Mouse (Mus musculus) ES-Bruce4 (cell line): ENCODE results near the gene Gm20521.

Source experiments
- CTCF ChIP-seq: IDR thresholded peaks from one replicate; pipeline ENCODE4 v1.8.1; 2011; ENCODE audit warnings: low read depth, low read length
- EP300 ChIP-seq: IDR thresholded peaks from 2 replicates; pipeline ENCODE4 v1.6.1; 2011; ENCODE audit warnings: low read depth, low read length; ENCODE audit not compliant: insufficient read depth
- POLR2A ChIP-seq: IDR thresholded peaks from one replicate; pipeline ENCODE4 v1.8.1; 2011; ENCODE audit warnings: low read length; ENCODE audit not compliant: insufficient read depth

DNA sequence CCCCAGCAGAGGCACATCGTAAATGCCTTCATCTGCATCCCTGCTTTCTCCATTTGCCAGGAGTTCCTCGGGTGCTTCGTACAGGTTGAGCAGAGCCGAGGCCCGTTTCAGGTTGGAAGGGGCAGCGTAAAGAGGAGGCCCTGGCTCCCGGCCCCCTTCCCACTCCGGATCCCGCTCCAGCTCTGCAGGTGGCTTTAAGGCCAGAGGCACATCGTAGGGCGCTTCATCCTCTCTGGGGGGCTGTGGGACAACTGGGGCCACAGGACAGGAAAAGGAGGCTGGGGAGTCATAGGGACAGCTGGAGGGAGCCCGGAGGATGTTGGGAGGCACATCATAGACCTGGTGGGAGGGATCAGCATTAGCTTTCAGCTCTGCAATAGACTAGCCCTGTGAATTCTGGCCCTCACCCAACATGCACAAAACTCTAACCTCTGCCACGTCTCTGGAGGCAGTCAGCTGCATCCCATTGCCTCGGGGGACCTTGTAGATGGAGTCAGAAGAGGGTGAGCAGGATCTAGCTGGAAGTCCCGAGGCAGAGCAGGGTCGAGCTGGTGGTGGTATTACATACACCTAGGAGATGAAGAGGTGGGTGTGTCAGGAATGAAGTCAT is 36.9 kb downstream of the Gm20521 start:
- TF ChIP-seq EP300 (no peak), CTCF (no peak), POLR2A (no peak)
